Mouse (Mus musculus): ENCODE measurements around the gene Wnk1.

Wnk1 gene

GRCm38 (mm10) chr6:119903081-119903789 is 135.2 kb downstream of the Wnk1 start:
- no peak for DNase-seq (ENCODE audit: low read depth)

- peak; percentile 79 for DNase-seq (ENCODE audit: low read depth)
Measured at GRCm38 (mm10) chr6:119902204-119903080, 136.0 kb downstream of the Wnk1 start, which contains the start of gene Rad52. TSS of gene Rad52 (plus strand) at chr6:119902698.

- DNase-seq (ENCODE audit: low read depth) = no peak
Measured at GRCm38 (mm10) chr6:119892711-119893110, 145.8 kb downstream of the Wnk1 start.

GRCm38 (mm10) chr6:119883151-119883550 is 155.3 kb downstream of the Wnk1 start:
- no peak for DNase-seq (ENCODE audit: low read depth)
